Mouse (Mus musculus) kidney, postnatal 36 days (tissue): ENCODE measurements around the gene Nop9.
A peak's percentile ranks its signal among the peaks of the same experiment; 100 is the strongest.

Experiments
- DNase-seq, 2 experiments: peaks; one replicate each; pipeline ENCODE4 v3.0.0; 2021 to 2022; ENCODE audit warnings: mixed read lengths in 2 of 2

The Nop9 gene

GRCm38 (mm10) chr14:55777806-55778205, 32.3 kb downstream of the Nop9 start:
- DNase-seq = no peak

- no peak for DNase-seq
Observed at GRCm38 (mm10) chr14:55778686-55779085, 33.2 kb downstream of the Nop9 start.

GRCm38 (mm10) chr14:55779656-55780055, 34.2 kb downstream of the Nop9 start:
- no peak for DNase-seq

GRCm38 (mm10) chr14:55780736-55781135, 35.2 kb downstream of the Nop9 start:
- DNase-seq = no peak

GRCm38 (mm10) chr14:55781310-55781709, 35.8 kb downstream of the Nop9 start:
- DNase-seq = peak; percentile 76 to 78

GRCm38 (mm10) chr14:55782361-55782960, 37.0 kb downstream of the Nop9 start:
- DNase-seq = no peak

- peak in 1 of 2 experiments; percentile 74 for DNase-seq
Observed at GRCm38 (mm10) chr14:55783171-55783957, 37.9 kb downstream of the Nop9 start.

GRCm38 (mm10) chr14:55783958-55784235, 38.4 kb downstream of the Nop9 start, which contains the start of gene Adcy4:
Adcy4 (minus strand) TSS chr14:55784095.
- DNase-seq = peak in 1 of 2 experiments; percentile 48

- DNase-seq = no peak
Observed at GRCm38 (mm10) chr14:55785195-55785594, 39.7 kb downstream of the Nop9 start.

GRCm38 (mm10) chr14:55787731-55788130, 42.2 kb downstream of the Nop9 start:
- DNase-seq = no peak

- DNase-seq = peak in 1 of 2 experiments; percentile 61
Observed at GRCm38 (mm10) chr14:55788256-55789050, 43.0 kb downstream of the Nop9 start, which contains the start of gene Ripk3. Ripk3 (minus strand) TSS chr14:55788865.

- DNase-seq = no peak
Observed at GRCm38 (mm10) chr14:55793461-55793860, 48.0 kb downstream of the Nop9 start.

GRCm38 (mm10) chr14:55793946-55794345, 48.5 kb downstream of the Nop9 start:
- DNase-seq = peak in 1 of 2 experiments; percentile 34

GRCm38 (mm10) chr14:55795380-55796163, 50.1 kb downstream of the Nop9 start:
- DNase-seq = no peak
